In the genomic region with DNA sequence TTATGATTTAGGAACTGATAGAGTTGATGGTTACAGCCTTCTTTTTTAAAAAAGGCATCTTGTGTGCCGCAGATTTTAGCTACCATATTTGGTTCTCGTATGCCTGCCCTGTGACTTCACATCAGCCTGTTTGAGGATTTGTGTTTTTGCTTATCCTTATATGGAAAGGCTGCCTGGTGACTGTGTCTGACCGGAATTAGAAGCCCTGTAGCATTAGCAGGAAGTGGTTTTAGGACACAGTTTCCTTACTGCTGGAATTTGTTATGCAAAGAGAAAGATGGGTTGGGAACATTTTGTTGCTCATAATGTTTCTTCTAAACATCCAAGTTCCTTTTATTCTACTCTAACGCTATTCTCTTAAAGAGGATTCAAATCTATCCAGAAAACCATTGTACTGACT, we compare ENCODE assay signal across 12 mouse cellular contexts. TPM values are rescaled to one million over a fixed set of nuclear protein-coding genes. Genes with fewer than 3 reads are reported as not detected.
DNase-seq lines count a peak whose midpoint lies in the region; ATAC-seq and TF ChIP-seq lines count a peak whose summit lies in the region.
"Had no signal": no experiment of that assay in that cellular context is flagged by ENCODE, and none has a peak within 500 bp of the region (broad histone marks: within the 10 kb centered on the region; RNA-seq: fewer than 3 reads in every experiment).

No protein-coding gene starts in this region.

- H3K9ac ChIP-seq in hindbrain, embryonic 13.5 days = no peak overlapping the region
- H3K9ac ChIP-seq in lung, postnatal 0 days (replicated peaks; ENCODE audit: low read depth) = no peak overlapping the region

- 74% methylated on average over 4 of the region's 4 CpGs for WGBS in hindbrain, embryonic 13.5 days
- 76% methylated on average over 4 of the region's 4 CpGs for WGBS in hindbrain, embryonic 10.5 days
- 45% methylated on average over 4 of the region's 4 CpGs for WGBS in lung, postnatal 0 days

- no peak for DNase-seq in hindbrain, embryonic 10.5 days (ENCODE audit: low spot score)
- DNase-seq in 3134 (ENCODE audit: extremely low read depth, insufficient read length, low spot score) (peak; percentile 44), 3T3-L1 (ENCODE audit: low read depth, low spot score) (peak; percentile 73)
- DNase-seq in lung, postnatal 0 days (ENCODE audit: low spot score) = peak; percentile 76
- no peak for DNase-seq in T-cell, adult 2 months (ENCODE audit: low spot score)
- DNase-seq in frontal cortex, postnatal 10 days (ENCODE audit: low spot score in 2 of 2) = no peak
- DNase-seq: cerebellum, adult 9-11 months had no signal

- no peak for ATAC-seq in hindbrain, embryonic 13.5 days (ENCODE audit: low FRiP score)
- ATAC-seq in lung, postnatal 0 days = peak; percentile 79

- H3K9me3 ChIP-seq in hindbrain, embryonic 13.5 days = no peaks in the 10 kb centered on the region
- no peaks in the 10 kb centered on the region for H3K9me3 ChIP-seq in hindbrain, embryonic 10.5 days
- no peaks in the 10 kb centered on the region for H3K9me3 ChIP-seq in lung, postnatal 0 days (ENCODE audit: low read length)

- H3K27ac ChIP-seq in hindbrain, embryonic 13.5 days = 0 out of 2 replicates have a peak overlapping the region, but pooled peaks have one; percentile 18
- no peak overlapping the region for H3K27ac ChIP-seq in hindbrain, embryonic 10.5 days
- H3K27ac ChIP-seq in lung, postnatal 0 days (ENCODE audit: low read length) = peak overlapping the region; percentile 76
- H3K27ac ChIP-seq: left cerebral cortex, adult 2 months had no signal

- no peaks in the 10 kb centered on the region for H3K27me3 ChIP-seq in hindbrain, embryonic 13.5 days
- H3K27me3 ChIP-seq in hindbrain, embryonic 10.5 days (ENCODE audit: insufficient read depth, poor library complexity, severe bottlenecking) = no peaks in the 10 kb centered on the region
- no peaks in the 10 kb centered on the region for H3K27me3 ChIP-seq in lung, postnatal 0 days (replicated peaks; ENCODE audit: insufficient read depth, low read length)

- peak; percentile 62 for TF ChIP-seq EP300 in lung, postnatal 0 days (IDR thresholded peaks at IDR 0.05)

- no peak for TF ChIP-seq CTCF in lung, postnatal 0 days (IDR thresholded peaks at IDR 0.05)

- H3K36me3 ChIP-seq in hindbrain, embryonic 13.5 days = no peaks in the 10 kb centered on the region
- H3K36me3 ChIP-seq in hindbrain, embryonic 10.5 days = no peaks in the 10 kb centered on the region
- no peaks in the 10 kb centered on the region for H3K36me3 ChIP-seq in lung, postnatal 0 days (ENCODE audit: insufficient read depth, low read length)

- no peak overlapping the region for H3K4me2 ChIP-seq in hindbrain, embryonic 13.5 days
- H3K4me2 ChIP-seq in lung, postnatal 0 days (replicated peaks; ENCODE audit: low read depth, low read length) = no peak overlapping the region
- H3K4me2 ChIP-seq: liver, embryonic 11.5 days had no signal

- no peak overlapping the region for H3K4me3 ChIP-seq in hindbrain, embryonic 13.5 days
- H3K4me3 ChIP-seq in hindbrain, embryonic 10.5 days = no peak overlapping the region
- no peak overlapping the region for H3K4me3 ChIP-seq in lung, postnatal 0 days (ENCODE audit: low read depth, low read length)
- H3K4me3 ChIP-seq: left cerebral cortex, adult 2 months had no signal

- H3K4me1 ChIP-seq in hindbrain, embryonic 13.5 days (replicated peaks) = no peaks in the 10 kb centered on the region
- no peaks in the 10 kb centered on the region for H3K4me1 ChIP-seq in hindbrain, embryonic 10.5 days (replicated peaks)
- no peaks in the 10 kb centered on the region for H3K4me1 ChIP-seq in lung, postnatal 0 days (ENCODE audit: insufficient read depth, low read depth, low read length)

RNA-seq across cellular contexts. Expression of gene Sh3bgrl, which starts 47.1 kb away (rescaled TPM):
- 224 and 230 TPM in 2 replicates for polyA plus RNA-seq in hindbrain, embryonic 13.5 days (2015; fragmentation: Nextera tagmentation; extraction: Ambion mirVana)
- 135 and 146 TPM in 2 replicates for polyA plus RNA-seq in hindbrain, embryonic 10.5 days (2016; fragmentation: Nextera tagmentation; extraction: Ambion mirVana)
- polyA plus RNA-seq in lung, postnatal 0 days (2015; fragmentation: Nextera tagmentation; extraction: Ambion mirVana) = 127 and 170 TPM in 2 replicates

RNA-seq across cellular contexts. Expression of gene Gm6377, which starts 54.3 kb away (rescaled TPM):
- polyA plus RNA-seq in hindbrain, embryonic 13.5 days (2015; fragmentation: Nextera tagmentation; extraction: Ambion mirVana) = 0.06 and 0.08 TPM in 2 replicates
- 0.09 TPM in 1 of 2 replicates, not detected in the other for polyA plus RNA-seq in hindbrain, embryonic 10.5 days (2016; fragmentation: Nextera tagmentation; extraction: Ambion mirVana)
- 0.47 and 0.95 TPM in 2 replicates for polyA plus RNA-seq in lung, postnatal 0 days (2015; fragmentation: Nextera tagmentation; extraction: Ambion mirVana)
- polyA plus RNA-seq: hindbrain, embryonic 11.5 days; testis, adult 2 months had no signal

Comparison
In these comparisons a context has a peak if more than half of its experiments do, and no peak if none do; other contexts are left out.
1. DNase-seq: peak in 3134 (single experiment), 3T3-L1 (single experiment) and lung, postnatal 0 days (single experiment); none in hindbrain, embryonic 10.5 days (single experiment), T-cell, adult 2 months (single experiment) and frontal cortex, postnatal 10 days (0 of 2).